Mouse (Mus musculus) heart, postnatal 36 days (tissue): ENCODE results near the gene Mrgprb5. TPM values are rescaled to one million over a fixed set of nuclear protein-coding genes. Genes with fewer than 3 reads are reported as not detected.
A peak's percentile ranks its signal among the peaks of the same experiment; 100 is the strongest.
"Not testable (repeated sequence)": the region's sequence is repeated elsewhere in the genome, so short reads cannot be mapped to it uniquely, and the experiment has no call there.

ENCODE experiments used
- DNase-seq, 2 experiments: peaks; one replicate each; pipeline ENCODE4 v3.0.0; 2021 to 2022
- intact Hi-C: fragments of 180-260 bp; cut with DNase I; formaldehyde crosslinking; loops from one replicate; pipeline ENCODE4 v1.15.1; 2025
- total RNA-seq, 2 experiments: library from RNA; stranded (reverse); gene quantifications; 2 replicates each; pipeline ENCODE4 v1.2.3; 2021

The Mrgprb5 gene
- not detected for total RNA-seq

- no peak for DNase-seq
- intact Hi-C loops, result loop anchor here (1.0 kb wide), 1 partner anchor 73 kb away; no protein-coding TSS in a partner anchor
Observed at GRCm38 (mm10) chr7:48168919-48169318, at the start of gene Mrgprb5. Mrgprb5 (minus strand) TSS chr7:48169019.

GRCm38 (mm10) chr7:48199188-48199587, 30.4 kb upstream of the Mrgprb5 start, which contains the start of gene Mrgprb4:
Mrgprb4 (minus strand) TSS chr7:48199288.
- DNase-seq, result no peak
- intact Hi-C loops, result no loop called here

- intact Hi-C loops, result no loop called here
Observed at GRCm38 (mm10) chr7:48167471-48167870, 1.3 kb downstream of the Mrgprb5 start.

GRCm38 (mm10) chr7:48138248-48138702, 30.5 kb downstream of the Mrgprb5 start:
- DNase-seq, result peak; percentile 4
- intact Hi-C loops, result no loop called here

More at GRCm38 (mm10) chr7:48167471-48167870, 1.3 kb downstream of the Mrgprb5 start:
- no peak for DNase-seq

DNA sequence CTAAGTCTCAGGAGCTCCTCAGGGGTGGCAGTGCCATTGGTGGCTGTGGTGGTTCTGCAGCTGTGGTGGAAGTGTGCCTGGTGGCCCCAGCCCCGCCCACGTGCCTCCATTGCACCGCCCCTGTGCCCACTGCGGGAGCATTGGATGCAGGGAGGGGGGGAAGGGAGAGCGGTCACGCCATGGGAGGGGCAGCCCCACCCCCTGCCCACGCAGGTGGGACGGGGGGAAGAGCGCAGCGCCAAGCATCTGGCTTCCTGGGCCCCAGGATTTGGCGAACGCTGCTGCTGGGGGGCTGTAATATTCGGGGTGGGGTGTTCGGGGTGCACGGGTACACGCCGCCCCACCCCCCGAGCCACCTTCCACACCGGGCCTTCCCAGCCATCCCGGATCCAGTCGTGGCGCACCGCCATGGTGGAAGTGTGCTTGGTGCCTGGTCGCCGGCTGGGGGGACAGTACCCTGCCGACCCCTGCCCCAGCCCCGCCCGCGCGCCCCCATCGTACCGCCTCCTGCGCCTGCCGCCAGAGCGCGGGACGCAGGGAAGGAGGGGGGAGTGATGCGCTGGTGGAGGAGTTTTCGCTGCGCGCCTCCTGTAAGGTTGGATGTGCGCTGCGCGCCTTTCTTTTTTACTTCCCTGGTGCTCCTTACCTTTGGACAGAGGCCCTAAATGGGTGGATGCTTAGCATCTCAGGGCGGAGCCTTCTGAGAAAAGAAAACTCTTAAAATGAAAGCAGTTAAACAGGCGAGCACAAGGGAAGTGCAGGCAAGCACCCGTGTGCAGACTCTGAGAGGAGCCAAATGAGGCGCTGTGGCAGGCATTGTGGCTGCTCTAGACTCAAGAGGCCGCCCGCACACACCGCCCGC, 31.4 kb downstream of the Mrgprb5 start:
- intact Hi-C loops, result no loop called here
- no peak for DNase-seq

DNA sequence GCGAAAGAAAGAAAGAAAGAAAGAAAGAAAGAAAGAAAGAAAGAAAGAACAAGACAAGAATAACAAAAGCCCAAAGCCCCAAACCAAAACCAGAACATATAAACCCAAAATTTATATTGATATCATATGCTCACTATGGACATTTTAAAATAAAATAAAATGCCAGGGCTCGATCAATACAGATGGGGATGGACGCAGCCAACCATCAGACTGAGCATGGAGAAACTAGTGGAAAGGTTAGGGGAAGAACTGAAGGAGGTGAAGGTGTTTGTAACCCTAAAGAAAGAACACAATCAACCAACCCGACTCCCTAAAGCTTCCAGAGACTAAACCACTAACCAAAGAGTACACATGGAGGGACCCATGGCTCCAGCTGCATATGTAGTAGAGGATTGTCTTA, 36.1 kb downstream of the Mrgprb5 start:
- intact Hi-C loops, result no loop called here
- no peak for DNase-seq

GRCm38 (mm10) chr7:48132247-48132646, 36.6 kb downstream of the Mrgprb5 start:
- intact Hi-C loops, result not testable (repeated sequence)

DNA sequence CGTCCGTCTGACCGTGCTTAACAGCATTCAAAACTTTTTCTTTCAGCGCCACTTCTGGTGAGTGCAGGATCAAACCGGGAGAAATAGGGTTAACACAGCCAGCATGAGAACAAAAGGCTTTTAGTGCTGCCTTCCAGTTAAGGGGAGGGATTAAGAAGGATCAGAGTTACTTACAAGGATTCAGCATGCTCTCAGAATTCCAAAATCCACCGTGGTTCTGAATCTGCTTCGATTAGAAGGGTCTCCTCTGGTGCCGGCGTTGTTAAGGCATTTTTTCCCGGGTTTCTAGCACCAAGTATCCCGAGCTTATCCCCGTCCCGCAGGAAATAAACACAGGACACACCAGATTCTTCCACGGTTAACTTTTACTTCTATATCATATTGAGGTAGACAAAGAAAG, 37.0 kb downstream of the Mrgprb5 start:
- intact Hi-C loops, DNase-seq: not testable (repeated sequence)

More at GRCm38 (mm10) chr7:48132247-48132646, 36.6 kb downstream of the Mrgprb5 start:
- DNase-seq, result peak in 1 of 2 experiments; percentile 15

DNA sequence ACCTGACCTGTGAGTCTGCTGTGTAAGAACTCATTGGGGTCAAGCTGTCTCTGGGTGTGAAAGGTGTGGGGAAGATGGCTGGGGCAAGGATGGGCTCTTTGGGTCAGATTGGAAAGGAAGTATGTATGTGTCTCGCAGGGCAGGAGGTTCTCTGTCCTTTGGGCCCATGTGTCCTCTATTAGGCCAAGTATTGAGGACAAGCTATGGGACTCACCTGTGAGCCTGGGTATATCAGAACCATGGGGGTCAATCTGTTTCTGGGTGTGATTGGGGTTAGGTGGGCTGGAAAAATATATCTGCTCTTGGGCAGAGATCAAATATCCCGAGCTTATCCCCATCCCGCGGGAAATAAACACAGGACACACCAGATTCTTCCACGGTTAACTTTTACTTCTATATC, 45.0 kb downstream of the Mrgprb5 start:
- intact Hi-C loops, result no loop called here
- DNase-seq, result no peak

Other genes with a start within 250 kb of the Mrgprb5 start
- gene Mrgpra4, start 186.9 kb downstream of the Mrgprb5 start, total RNA-seq, result not detected
- not detected for gene Mrgprx1, start 141.4 kb downstream of the Mrgprb5 start, total RNA-seq
- gene Mrgprb4, start 30.3 kb upstream of the Mrgprb5 start, total RNA-seq, result not detected
- gene Mrgprb8, start 219.5 kb upstream of the Mrgprb5 start, total RNA-seq, result not detected